Mouse (Mus musculus): ENCODE measurements around the gene Osm. TPM values are rescaled to one million over a fixed set of nuclear protein-coding genes. Genes with fewer than 3 reads are reported as not detected.
A peak's percentile ranks its signal among the peaks of the same experiment; 100 is the strongest.

Osm gene
- total and polyA plus RNA-seq, 2 experiments from 2014 or later, result 0.10 to 0.84 TPM

GRCm38 (mm10) chr11:4260463-4261187, 24.4 kb downstream of the Osm start:
- H3K4me2 ChIP-seq (ENCODE audit: low read depth, low read length), result peak overlapping the region; percentile 43
- TF ChIP-seq CTCF (IDR thresholded peaks at IDR 0.05; ENCODE audit: low read depth), result no peak
- TF ChIP-seq EP300 (IDR thresholded peaks at IDR 0.05; ENCODE audit: low read depth), result no peak
- 11% methylated on average over 14 of the region's 14 CpGs for WGBS
- H3K36me3 ChIP-seq (replicated peaks; ENCODE audit: control insufficient read depth, insufficient read depth, low read length), result no peaks in the 10 kb centered on the region
- H3K4me3 ChIP-seq (ENCODE audit: low read depth, low read length), result no peak overlapping the region
- ATAC-seq (ENCODE audit: insufficient read depth, low read depth) (no peak), DNase-seq (ENCODE audit: low spot score) (peak; percentile 58)
- H3K9ac ChIP-seq (replicated peaks; ENCODE audit: low read depth, low read length), result 0 out of 2 replicates have a peak overlapping the region, but pooled peaks have one; percentile 8
- H3K27ac ChIP-seq (ENCODE audit: low read depth), result no peak overlapping the region
- no peaks in the 10 kb centered on the region for H3K9me3 ChIP-seq (replicated peaks; ENCODE audit: control insufficient read depth, low read length)
- H3K27me3 ChIP-seq (ENCODE audit: control insufficient read depth, insufficient read depth, low read length), result peaks cover 10% of the 10 kb centered on the region
- peaks cover 31% of the 10 kb centered on the region for H3K4me1 ChIP-seq (ENCODE audit: control insufficient read depth, insufficient read depth)

GRCm38 (mm10) chr11:4261188-4261494, 24.9 kb downstream of the Osm start:
- no peak overlapping the region for H3K4me2 ChIP-seq (ENCODE audit: low read depth, low read length)
- peaks cover 36% of the 10 kb centered on the region for H3K4me1 ChIP-seq (ENCODE audit: control insufficient read depth, insufficient read depth)
- H3K4me3 ChIP-seq (ENCODE audit: low read depth, low read length), result no peak overlapping the region
- 0 out of 2 replicates have a peak overlapping the region, but pooled peaks have one; percentile 13 for H3K27ac ChIP-seq (ENCODE audit: low read depth)
- ATAC-seq (ENCODE audit: insufficient read depth, low read depth) (peak; percentile 21; the same call in 1 of the 2 replicates), DNase-seq (ENCODE audit: low spot score) (peak; percentile 27)
- H3K27me3 ChIP-seq (ENCODE audit: control insufficient read depth, insufficient read depth, low read length), result peaks cover 15% of the 10 kb centered on the region
- H3K36me3 ChIP-seq (replicated peaks; ENCODE audit: control insufficient read depth, insufficient read depth, low read length), result no peaks in the 10 kb centered on the region
- TF ChIP-seq CTCF (IDR thresholded peaks at IDR 0.05; ENCODE audit: low read depth) (peak; percentile 42), EP300 (IDR thresholded peaks at IDR 0.05; ENCODE audit: low read depth) (no peak)
- H3K9ac ChIP-seq (replicated peaks; ENCODE audit: low read depth, low read length), result no peak overlapping the region
- WGBS, result 49% methylated on average over 7 of the region's 7 CpGs
- no peaks in the 10 kb centered on the region for H3K9me3 ChIP-seq (replicated peaks; ENCODE audit: control insufficient read depth, low read length)

GRCm38 (mm10) chr11:4261969-4262368, 25.7 kb downstream of the Osm start:
- no peak overlapping the region for H3K27ac ChIP-seq (ENCODE audit: low read depth)
- H3K36me3 ChIP-seq (replicated peaks; ENCODE audit: control insufficient read depth, insufficient read depth, low read length), result no peaks in the 10 kb centered on the region
- H3K4me1 ChIP-seq (ENCODE audit: control insufficient read depth, insufficient read depth), result peaks cover 39% of the 10 kb centered on the region
- DNase-seq (ENCODE audit: low spot score) (peak; percentile 88), ATAC-seq (ENCODE audit: insufficient read depth, low read depth) (peak; percentile 66)
- H3K9ac ChIP-seq (replicated peaks; ENCODE audit: low read depth, low read length), result no peak overlapping the region
- no peak for TF ChIP-seq EP300 (IDR thresholded peaks at IDR 0.05; ENCODE audit: low read depth)
- peak; percentile 55 for TF ChIP-seq CTCF (IDR thresholded peaks at IDR 0.05; ENCODE audit: low read depth)
- H3K4me2 ChIP-seq (ENCODE audit: low read depth, low read length), result no peak overlapping the region
- no peaks in the 10 kb centered on the region for H3K9me3 ChIP-seq (replicated peaks; ENCODE audit: control insufficient read depth, low read length)
- WGBS, result 8% methylated on average over 5 of the region's 5 CpGs
- peaks cover 17% of the 10 kb centered on the region for H3K27me3 ChIP-seq (ENCODE audit: control insufficient read depth, insufficient read depth, low read length)
- no peak overlapping the region for H3K4me3 ChIP-seq (ENCODE audit: low read depth, low read length)

- Histone ChIP-seq H3K4me3 (ENCODE audit: low read depth, low read length) (no peak overlapping the region), H3K9me3 (replicated peaks; ENCODE audit: control insufficient read depth, low read length) (no peaks in the 10 kb centered on the region), H3K4me1 (ENCODE audit: control insufficient read depth, insufficient read depth) (peaks cover 39% of the 10 kb centered on the region), H3K9ac (replicated peaks; ENCODE audit: low read depth, low read length) (no peak overlapping the region), H3K27me3 (ENCODE audit: control insufficient read depth, insufficient read depth, low read length) (peaks cover 26% of the 10 kb centered on the region), H3K4me2 (ENCODE audit: low read depth, low read length) (no peak overlapping the region), H3K36me3 (replicated peaks; ENCODE audit: control insufficient read depth, insufficient read depth, low read length) (no peaks in the 10 kb centered on the region), H3K27ac (ENCODE audit: low read depth) (no peak overlapping the region)
- DNase-seq (ENCODE audit: low spot score) (no peak), ATAC-seq (ENCODE audit: insufficient read depth, low read depth) (no peak)
- TF ChIP-seq EP300 (IDR thresholded peaks at IDR 0.05; ENCODE audit: low read depth) (no peak), CTCF (IDR thresholded peaks at IDR 0.05; ENCODE audit: low read depth) (no peak)
- 26% methylated on average over 7 of the region's 7 CpGs for WGBS
These were observed 26.6 kb downstream of the Osm start for GRCm38 (mm10) chr11:4262847-4263246.

DNA sequence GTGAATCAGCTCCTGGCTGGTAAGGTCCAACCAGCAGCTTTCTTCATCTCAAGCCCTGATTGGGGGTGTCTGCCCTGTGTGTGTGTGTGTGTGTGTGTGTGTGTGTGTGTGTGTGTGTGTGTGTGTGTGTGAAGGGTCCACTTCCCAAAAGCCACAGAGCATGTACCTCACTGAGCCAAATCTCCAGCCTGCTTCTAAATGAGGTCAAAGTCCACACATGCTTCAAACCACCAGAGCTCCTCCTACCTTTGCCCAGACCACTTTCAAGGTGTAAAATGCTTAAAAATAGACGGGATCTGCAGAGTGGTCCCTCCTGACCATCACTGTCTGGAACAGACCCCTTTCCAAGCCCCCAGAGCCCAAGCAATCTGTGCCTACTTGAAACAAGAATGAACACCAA, 27.1 kb downstream of the Osm start:
- H3K9ac ChIP-seq (replicated peaks; ENCODE audit: low read depth, low read length), result no peak overlapping the region
- no peaks in the 10 kb centered on the region for H3K9me3 ChIP-seq (replicated peaks; ENCODE audit: control insufficient read depth, low read length)
- H3K27me3 ChIP-seq (ENCODE audit: control insufficient read depth, insufficient read depth, low read length), result peaks cover 30% of the 10 kb centered on the region
- no peaks in the 10 kb centered on the region for H3K36me3 ChIP-seq (replicated peaks; ENCODE audit: control insufficient read depth, insufficient read depth, low read length)
- H3K4me2 ChIP-seq (ENCODE audit: low read depth, low read length), result no peak overlapping the region
- WGBS, result 40% methylated on average over 1 of the region's 1 CpGs
- H3K4me1 ChIP-seq (ENCODE audit: control insufficient read depth, insufficient read depth), result peaks cover 39% of the 10 kb centered on the region
- H3K27ac ChIP-seq (ENCODE audit: low read depth), result no peak overlapping the region
- TF ChIP-seq EP300 (IDR thresholded peaks at IDR 0.05; ENCODE audit: low read depth), result no peak
- TF ChIP-seq CTCF (IDR thresholded peaks at IDR 0.05; ENCODE audit: low read depth), result no peak
- DNase-seq (ENCODE audit: low spot score) (no peak), ATAC-seq (ENCODE audit: insufficient read depth, low read depth) (no peak)
- no peak overlapping the region for H3K4me3 ChIP-seq (ENCODE audit: low read depth, low read length)

DNA sequence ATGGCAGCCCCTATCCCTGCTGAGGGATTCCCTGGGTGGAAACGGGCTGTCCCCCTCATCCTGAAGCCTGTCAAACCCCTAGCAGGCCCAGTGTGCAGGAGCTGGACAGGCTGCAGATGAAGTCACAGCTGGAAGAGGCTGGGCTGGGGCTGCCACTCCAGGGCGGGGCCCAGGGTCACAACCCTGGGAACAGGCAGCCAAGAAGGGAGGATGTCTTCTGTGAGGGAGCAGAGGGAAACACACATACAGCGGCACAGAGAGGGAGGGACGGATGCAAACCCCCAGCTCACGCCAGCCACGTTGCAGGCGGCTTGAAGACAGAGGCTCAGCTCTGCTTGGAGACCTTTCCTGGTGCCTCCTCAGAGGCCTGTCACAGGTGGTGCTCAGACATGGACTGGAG, 27.8 kb downstream of the Osm start:
- 63% methylated on average over 7 of the region's 7 CpGs for WGBS
- H3K9me3 ChIP-seq (replicated peaks; ENCODE audit: control insufficient read depth, low read length), result no peaks in the 10 kb centered on the region
- H3K9ac ChIP-seq (replicated peaks; ENCODE audit: low read depth, low read length), result no peak overlapping the region
- DNase-seq (ENCODE audit: low spot score) (peak; percentile 18), ATAC-seq (ENCODE audit: insufficient read depth, low read depth) (no peak)
- peaks cover 33% of the 10 kb centered on the region for H3K27me3 ChIP-seq (ENCODE audit: control insufficient read depth, insufficient read depth, low read length)
- TF ChIP-seq CTCF (IDR thresholded peaks at IDR 0.05; ENCODE audit: low read depth) (no peak), EP300 (IDR thresholded peaks at IDR 0.05; ENCODE audit: low read depth) (no peak)
- H3K4me3 ChIP-seq (ENCODE audit: low read depth, low read length), result no peak overlapping the region
- H3K27ac ChIP-seq (ENCODE audit: low read depth), result no peak overlapping the region
- H3K36me3 ChIP-seq (replicated peaks; ENCODE audit: control insufficient read depth, insufficient read depth, low read length), result no peaks in the 10 kb centered on the region
- peaks cover 39% of the 10 kb centered on the region for H3K4me1 ChIP-seq (ENCODE audit: control insufficient read depth, insufficient read depth)
- no peak overlapping the region for H3K4me2 ChIP-seq (ENCODE audit: low read depth, low read length)

All from heart, postnatal 0 days (tissue).